Mouse (Mus musculus) E14TG2a.4 (cell line): ENCODE data around the gene Pygo1.

ENCODE experiments used
- CTCF ChIP-seq: conservative IDR thresholded peaks from 2 replicates; pipeline ENCODE4 v1.5.1; 2014; ENCODE audit warnings: low read length
- NANOG ChIP-seq: IDR thresholded peaks from 2 replicates; pipeline ENCODE4 v1.6.1; 2014; ENCODE audit warnings: borderline replicate concordance, low read length, mixed read lengths
- POU5F1 ChIP-seq: IDR thresholded peaks from 2 replicates; pipeline ENCODE4 v1.6.1; 2014; ENCODE audit warnings: low read length, borderline replicate concordance

- TF ChIP-seq CTCF (no peak), NANOG (no peak), POU5F1 (no peak)
These were observed 63.3 kb downstream of the Pygo1 start for GRCm38 (mm10) chr9:72988706-72989105.
